Mouse (Mus musculus): Measurements from ENCODE around the gene Erg28.

The Erg28 gene

GRCm38 (mm10) chr12:85824438-85825264, at the start of gene Erg28, which contains the start of gene Ttll5:
Erg28 (minus strand) TSS chr12:85824550.
Ttll5 (plus strand) TSS chr12:85824659.
- DNase-seq: peak; percentile 95 to 97

- peak; percentile 63 to 82 for DNase-seq
Measured at GRCm38 (mm10) chr12:85869423-85869822, 45.1 kb upstream of the Erg28 start.

DNA sequence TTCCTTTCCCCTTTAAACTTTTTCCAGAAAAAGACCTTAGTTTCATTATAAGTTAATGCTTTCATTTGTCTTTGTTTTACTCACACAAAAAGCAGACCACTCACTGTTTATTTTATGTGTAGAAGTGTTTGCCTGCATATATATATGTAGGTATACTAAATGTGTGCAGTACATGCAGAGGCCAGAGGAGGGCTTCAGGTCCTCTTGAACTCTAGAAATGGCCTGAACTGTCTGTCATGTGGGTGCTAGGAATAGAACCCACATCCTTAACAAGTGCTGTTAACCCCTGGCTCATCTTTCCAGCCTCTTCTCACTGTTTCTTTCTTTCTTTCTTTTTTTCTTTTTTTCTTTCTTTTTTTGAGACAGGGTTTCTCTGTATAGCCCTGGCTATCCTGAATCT, 42.8 kb upstream of the Erg28 start:
- DNase-seq: no peak

DNA sequence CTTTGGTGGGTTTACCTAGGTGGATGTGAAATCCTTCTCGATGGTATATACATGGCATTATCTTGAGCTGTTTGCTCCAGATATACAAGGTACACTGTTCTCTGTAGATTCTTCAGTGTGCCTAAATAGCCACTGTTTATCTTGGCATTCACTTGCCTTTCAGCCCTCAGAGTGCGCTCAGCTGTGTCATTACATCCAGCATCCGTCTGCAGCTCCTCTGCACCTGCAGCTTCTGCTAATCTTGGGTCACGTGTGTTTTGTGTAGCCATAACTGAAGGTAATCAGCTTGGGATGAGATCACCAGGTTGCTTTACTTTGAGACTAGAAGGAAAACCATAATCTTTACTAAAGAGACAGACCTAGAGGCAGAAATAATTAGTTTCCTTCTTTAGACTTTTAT, 42.3 kb upstream of the Erg28 start:
- DNase-seq: no peak

GRCm38 (mm10) chr12:85865526-85865925, 41.2 kb upstream of the Erg28 start:
- peak in 1 of 2 experiments; percentile 14 for DNase-seq

DNA sequence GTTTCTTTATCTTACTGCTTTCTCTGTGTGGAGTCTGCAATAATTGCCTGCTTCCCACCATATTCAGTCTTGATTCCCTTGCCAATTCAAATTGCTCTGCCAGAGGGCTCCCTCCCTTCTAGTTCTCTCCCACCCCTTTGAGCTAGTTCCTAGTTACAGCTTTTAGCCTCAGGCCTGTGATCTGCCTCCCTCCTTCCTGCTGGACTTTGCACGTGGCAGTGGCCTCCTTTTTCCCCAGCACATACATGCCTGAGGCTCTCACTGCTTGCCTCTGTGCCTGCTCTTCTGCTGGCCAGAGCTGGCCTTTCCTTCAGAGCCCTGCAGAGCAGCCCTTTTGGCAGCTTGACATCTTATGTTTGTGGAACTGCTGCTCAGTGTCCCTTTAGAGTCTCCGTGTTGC, 38.2 kb upstream of the Erg28 start:
- peak; percentile 19 to 57 for DNase-seq

DNA sequence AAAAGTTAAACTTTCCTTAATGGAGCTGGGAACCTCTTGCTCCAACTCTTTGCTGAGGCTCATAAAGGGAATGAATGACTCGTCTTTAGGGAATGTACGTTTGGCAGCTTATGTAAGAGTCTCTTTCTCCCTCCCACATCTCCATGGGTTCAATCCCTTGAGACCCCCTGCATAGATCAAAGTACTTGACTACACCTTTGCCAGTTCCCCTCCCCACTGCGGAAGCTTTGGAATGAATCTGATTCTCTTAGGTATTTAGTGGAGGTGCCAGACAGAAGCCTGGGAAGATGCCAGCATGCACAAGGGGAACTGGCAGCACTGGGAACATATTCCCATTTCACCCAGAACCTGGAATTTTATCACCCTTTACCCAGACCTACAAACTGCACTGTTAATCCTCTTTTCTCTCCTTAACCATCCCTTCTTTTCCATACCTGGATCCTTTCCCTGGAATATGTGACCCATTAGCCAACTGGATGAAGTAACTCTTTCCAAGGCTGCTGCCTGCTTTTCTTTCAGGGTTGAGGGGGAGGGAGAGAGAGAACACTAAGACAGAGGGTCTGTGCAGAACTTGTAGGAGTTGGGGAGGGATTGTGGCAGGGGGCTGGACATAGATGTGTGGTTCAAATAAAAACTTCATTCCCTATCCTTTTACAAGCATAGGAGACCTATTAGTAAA, 35.3 kb upstream of the Erg28 start:
- DNase-seq: peak in 1 of 2 experiments; percentile 16

DNA sequence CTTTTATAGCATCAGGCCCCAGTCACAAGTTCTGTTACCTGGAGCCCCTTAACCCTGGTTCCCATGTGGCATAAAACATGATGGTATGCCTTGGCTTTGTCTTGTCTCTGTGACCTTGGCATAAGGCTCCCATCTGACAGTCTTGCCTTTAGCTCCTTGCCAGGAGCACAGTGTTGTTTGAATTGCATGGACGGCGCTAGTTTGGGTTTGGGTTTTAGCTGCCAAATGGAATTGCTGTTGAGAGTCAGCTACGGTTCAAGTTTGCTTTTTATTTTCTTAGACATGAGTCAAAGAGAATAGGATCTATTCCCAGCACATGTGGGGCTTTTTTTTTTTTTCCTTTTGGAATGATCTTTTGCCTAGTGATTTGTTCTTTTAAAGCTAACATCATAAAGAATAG, 34.8 kb upstream of the Erg28 start:
- DNase-seq: peak; percentile 38 to 60

DNA sequence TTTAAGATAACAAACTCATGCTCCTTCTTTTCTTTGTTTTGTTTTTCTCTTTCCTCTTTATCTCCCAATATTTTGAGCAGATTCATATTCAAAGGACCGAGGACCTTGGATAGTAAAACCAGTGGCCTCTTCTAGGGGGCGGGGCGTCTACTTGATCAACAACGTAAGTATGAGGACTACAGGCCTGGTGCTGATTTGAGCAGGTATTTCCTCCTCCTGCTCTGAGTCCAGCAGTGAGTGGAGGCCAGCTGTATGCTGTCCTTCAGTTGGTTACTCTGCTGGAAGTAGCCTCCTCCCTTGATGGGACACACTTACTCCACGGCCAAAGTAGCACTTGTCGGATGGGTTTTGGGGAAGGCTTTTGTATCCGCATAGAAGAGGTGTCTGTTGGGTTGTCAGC, 33.0 kb upstream of the Erg28 start:
- DNase-seq: no peak

DNA sequence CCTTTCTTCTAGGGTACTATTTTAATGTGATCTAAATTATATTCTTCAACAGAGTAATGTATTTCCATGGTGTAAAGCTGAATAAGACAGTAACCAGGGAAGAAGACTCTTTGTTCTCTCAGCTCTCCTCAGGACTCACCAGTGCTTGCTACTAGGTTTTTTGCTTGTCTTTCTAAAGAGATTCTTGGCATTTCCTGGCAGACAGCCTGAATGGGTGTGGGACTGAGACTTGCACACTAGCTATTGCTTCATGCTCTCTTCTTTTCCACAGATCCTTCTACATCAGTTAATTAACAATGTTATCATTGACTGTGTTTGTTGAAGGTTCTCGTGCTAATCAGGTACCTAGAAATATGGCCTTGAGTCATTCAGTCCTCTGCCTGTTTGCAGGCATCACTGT, 29.9 kb upstream of the Erg28 start:
- peak; percentile 40 to 49 for DNase-seq

GRCm38 (mm10) chr12:85853836-85854235, 29.5 kb upstream of the Erg28 start:
- no peak for DNase-seq

DNA sequence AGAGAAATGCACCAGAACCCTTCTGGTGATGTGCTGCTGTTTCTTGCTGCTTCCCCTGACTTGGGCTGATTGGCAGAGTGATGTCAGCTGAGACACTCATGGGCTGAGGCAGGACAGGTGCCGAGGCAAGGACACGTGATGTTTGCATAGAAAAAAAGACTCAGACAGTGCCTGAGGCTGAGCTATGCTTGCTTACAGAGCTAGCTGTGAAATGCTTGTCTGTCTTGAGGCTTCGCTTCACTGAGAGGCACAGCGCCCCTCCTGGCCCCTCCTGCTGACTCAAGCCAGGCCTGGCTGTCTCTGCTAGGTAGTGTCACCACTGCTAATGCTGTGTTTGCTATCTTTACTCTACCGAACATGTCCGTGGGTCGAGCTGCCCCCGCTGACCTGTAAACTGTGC, 26.3 kb upstream of the Erg28 start:
- DNase-seq: no peak

DNA sequence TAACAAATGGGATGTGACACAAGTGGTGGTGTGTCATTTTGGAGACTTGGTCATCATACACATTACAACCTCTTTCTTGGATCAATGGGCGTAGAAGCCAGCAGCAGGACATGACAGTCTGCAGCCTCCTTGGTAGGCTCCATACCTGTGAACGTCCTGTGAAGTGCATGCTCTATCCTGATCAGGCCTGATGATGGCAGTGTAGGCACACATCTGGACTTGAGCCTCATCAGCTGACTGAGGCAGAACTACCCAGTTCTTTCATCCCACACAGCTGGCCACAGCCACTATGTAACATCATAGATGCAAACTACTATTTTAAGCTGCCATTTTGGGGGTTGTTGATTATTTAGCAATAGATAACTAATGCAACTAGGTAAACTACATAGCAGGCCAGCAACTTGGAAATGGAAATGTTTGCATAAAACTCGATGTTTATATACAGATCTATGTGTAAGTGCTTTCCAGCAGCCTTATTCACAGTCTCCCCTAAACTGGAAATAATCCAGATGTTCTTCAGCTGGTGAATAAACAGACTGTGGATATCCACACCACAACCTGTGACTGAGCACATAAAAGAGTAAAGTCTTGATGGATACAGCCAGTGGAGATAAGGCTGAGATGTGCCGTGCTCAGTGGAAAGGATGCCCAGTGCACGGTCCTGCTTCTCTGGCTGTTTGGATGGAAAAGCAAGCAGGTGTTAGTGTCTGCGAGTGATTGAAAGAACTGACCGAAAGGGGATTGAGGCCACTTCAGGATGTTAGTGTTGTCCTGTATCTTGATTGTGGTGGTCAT, 24.0 kb upstream of the Erg28 start:
- DNase-seq: peak; percentile 53 to 68

GRCm38 (mm10) chr12:85839371-85840000, 15.1 kb upstream of the Erg28 start:
- no peak for DNase-seq

- no peak for DNase-seq
Measured at GRCm38 (mm10) chr12:85837765-85838164, 13.4 kb upstream of the Erg28 start.

GRCm38 (mm10) chr12:85834543-85834942, 10.2 kb upstream of the Erg28 start:
- DNase-seq: no peak

- DNase-seq: no peak
Measured at GRCm38 (mm10) chr12:85830691-85831090, 6.3 kb upstream of the Erg28 start.

- DNase-seq: no peak
Measured at GRCm38 (mm10) chr12:85829866-85830265, 5.5 kb upstream of the Erg28 start.

GRCm38 (mm10) chr12:85828856-85829255, 4.5 kb upstream of the Erg28 start:
- no peak for DNase-seq

GRCm38 (mm10) chr12:85825822-85826221, 1.5 kb upstream of the Erg28 start:
- no peak for DNase-seq

- no peak for DNase-seq
Measured at GRCm38 (mm10) chr12:85825361-85825760, 1.0 kb upstream of the Erg28 start.

DNA sequence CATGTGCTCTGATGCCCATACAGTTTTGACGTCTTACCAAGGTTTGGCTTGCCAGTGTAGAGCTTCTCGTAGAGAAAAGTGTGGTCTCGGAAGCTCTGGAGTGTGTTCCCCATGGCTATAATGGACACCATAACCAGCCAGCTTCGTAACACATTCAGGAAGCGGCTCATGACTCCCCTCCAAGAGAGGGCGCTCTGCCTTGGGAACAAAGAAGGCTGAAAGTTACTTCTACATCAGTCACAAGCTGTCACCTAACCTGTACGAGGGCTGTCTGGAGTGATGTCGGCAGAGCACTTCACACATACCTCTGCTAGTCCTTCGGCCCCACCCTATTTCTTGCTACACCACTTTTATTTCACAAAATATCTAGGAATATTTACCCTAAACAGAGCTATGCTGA, 2.3 kb downstream of the Erg28 start:
- peak; percentile 47 to 48 for DNase-seq

GRCm38 (mm10) chr12:85813599-85813998, 10.8 kb downstream of the Erg28 start:
- DNase-seq: peak; percentile 72 to 81

All from lung, postnatal 4 days (tissue).